Mouse (Mus musculus) cerebellum, adult 2 months (tissue): ENCODE results near the gene Taf1c. TPM values are rescaled to one million over a fixed set of nuclear protein-coding genes. Genes with fewer than 3 reads are reported as not detected.

Experiments
- DNase-seq, 2 experiments: peaks; one replicate each; pipeline ENCODE4 v3.0.0; 2021
- H3K27ac ChIP-seq: fragments of 200-500 bp; 2 replicates; pipeline ENCODE4 v1.5.1; 2012; ENCODE audit warnings: low read length, control low read depth, inconsistent platforms; ENCODE audit not compliant: insufficient read depth
- H3K27me3 ChIP-seq: fragments of 200-500 bp; 2 replicates; pipeline ENCODE4 v1.6.1; 2012; ENCODE audit warnings: inconsistent platforms, mild to moderate bottlenecking, low read length, moderate library complexity; ENCODE audit not compliant: control insufficient read depth, insufficient read depth
- H3K4me1 ChIP-seq: fragments of 200-500 bp; 2 replicates; pipeline ENCODE4 v1.6.1; 2011; ENCODE audit warnings: low read length; ENCODE audit not compliant: control insufficient read depth, insufficient read depth
- H3K4me3 ChIP-seq: fragments of 200-500 bp; replicated peaks from 2 replicates; pipeline ENCODE3; 2011; ENCODE audit warnings: mild to moderate bottlenecking, low read depth, low read length, control low read depth; ENCODE audit not compliant: insufficient read depth
- CTCF ChIP-seq: fragments of 200-500 bp; IDR thresholded peaks from 2 replicates; pipeline ENCODE4 v1.5.1; 2011; ENCODE audit warnings: low read depth, mild to moderate bottlenecking, control low read depth, low read length, moderate library complexity, borderline replicate concordance; ENCODE audit not compliant: insufficient read depth
- POLR2A ChIP-seq: fragments of 200-500 bp; IDR thresholded peaks from 2 replicates; pipeline ENCODE4 v1.6.1; 2011; ENCODE audit warnings: low read length, control low read depth, borderline replicate concordance; ENCODE audit not compliant: insufficient read depth
- WGBS: fragments of 180-500 bp; shearing (Covaris S2); methylation state at CpG from one replicate; pipeline ENCODE4 v1.1.7; 2018; 5-methylcytosine and 5-hydroxymethylcytosine counted together
- polyA plus RNA-seq: library from polyadenylated mRNA; depleted of rRNA; stranded (reverse); fragments of >200 nt; gene quantifications from 2 replicates; pipeline ENCODE4 v1.2.3, GENCODE M21; 2012

The Taf1c gene
- polyA plus RNA-seq, 1 experiment = 14.2 TPM

GRCm38 (mm10) chr8:119638261-119638660 is 33.2 kb upstream of the Taf1c start:
- Histone ChIP-seq H3K27ac (no peak overlapping the region), H3K27me3 (no peaks in the 10 kb centered on the region; the same call in 1 of the 2 replicates), H3K4me1 (no peaks in the 10 kb centered on the region; the same call in 1 of the 2 replicates), H3K4me3 (no peak overlapping the region)
- peak in 1 of 2 experiments; percentile 45 for DNase-seq
- 16% methylated on average over 6 of the region's 6 CpGs for WGBS
- TF ChIP-seq POLR2A (no peak), CTCF (no peak)

GRCm38 (mm10) chr8:119637381-119637780 is 32.4 kb upstream of the Taf1c start:
- WGBS = 81% methylated on average over 4 of the region's 4 CpGs
- no peak for TF ChIP-seq POLR2A
- TF ChIP-seq CTCF = no peak
- H3K4me3 ChIP-seq = no peak overlapping the region

GRCm38 (mm10) chr8:119636766-119637165 is 31.7 kb upstream of the Taf1c start:
- 74% methylated on average over 7 of the region's 7 CpGs for WGBS
- TF ChIP-seq POLR2A (no peak), CTCF (no peak)
- H3K27me3 ChIP-seq = no peaks in the 10 kb centered on the region; the same call in 1 of the 2 replicates
- no peak for DNase-seq
- H3K4me3 ChIP-seq = no peak overlapping the region
- H3K27ac ChIP-seq = no peak overlapping the region
- H3K4me1 ChIP-seq = no peaks in the 10 kb centered on the region; the same call in 1 of the 2 replicates

More at GRCm38 (mm10) chr8:119637381-119637780, 32.4 kb upstream of the Taf1c start:
- H3K27ac ChIP-seq = no peak overlapping the region
- no peaks in the 10 kb centered on the region; the same call in 1 of the 2 replicates for H3K4me1 ChIP-seq
- no peak for DNase-seq
- no peaks in the 10 kb centered on the region; the same call in 1 of the 2 replicates for H3K27me3 ChIP-seq

- Histone ChIP-seq H3K4me3 (no peak overlapping the region), H3K27me3 (no peaks in the 10 kb centered on the region; the same call in 1 of the 2 replicates), H3K4me1 (no peaks in the 10 kb centered on the region; the same call in 1 of the 2 replicates), H3K27ac (no peak overlapping the region)
- no peak for DNase-seq
- no peak for TF ChIP-seq CTCF
- TF ChIP-seq POLR2A = no peak
- WGBS = 39% methylated on average over 2 of the region's 2 CpGs
Measured at GRCm38 (mm10) chr8:119635958-119636357, 30.9 kb upstream of the Taf1c start.

GRCm38 (mm10) chr8:119635378-119635777 is 30.4 kb upstream of the Taf1c start, which contains the start of gene Kcng4:
TSS of gene Kcng4 (minus strand) at chr8:119635680.
- no peaks in the 10 kb centered on the region; the same call in 1 of the 2 replicates for H3K4me1 ChIP-seq
- TF ChIP-seq POLR2A (no peak), CTCF (no peak)
- peak in 1 of 2 experiments; percentile 30 for DNase-seq
- H3K4me3 ChIP-seq = no peak within 1 kb of the TSS
- H3K27me3 ChIP-seq = no peaks in the 10 kb centered on the region; the same call in 1 of the 2 replicates
- 5% methylated on average over 6 of the region's 6 CpGs for WGBS
- no peak within 1 kb of the TSS for H3K27ac ChIP-seq

- Histone ChIP-seq H3K27ac (no peak overlapping the region), H3K4me1 (no peaks in the 10 kb centered on the region; the same call in 1 of the 2 replicates), H3K27me3 (no peaks in the 10 kb centered on the region; the same call in 1 of the 2 replicates), H3K4me3 (no peak overlapping the region)
- WGBS = 7% methylated on average over 14 of the region's 14 CpGs
- TF ChIP-seq POLR2A (no peak), CTCF (no peak)
- DNase-seq = no peak
Measured at GRCm38 (mm10) chr8:119634616-119635336, 29.8 kb upstream of the Taf1c start.

- no peaks in the 10 kb centered on the region; the same call in 1 of the 2 replicates for H3K27me3 ChIP-seq
- no peaks in the 10 kb centered on the region for H3K4me1 ChIP-seq
- no peak for DNase-seq
- no peak overlapping the region for H3K4me3 ChIP-seq
- TF ChIP-seq POLR2A (no peak), CTCF (no peak)
- H3K27ac ChIP-seq = no peak overlapping the region
- WGBS = 53% methylated on average over 29 of the region's 29 CpGs
Measured at GRCm38 (mm10) chr8:119632909-119633308, 27.9 kb upstream of the Taf1c start.

GRCm38 (mm10) chr8:119632246-119632645 is 27.2 kb upstream of the Taf1c start:
- no peak for DNase-seq
- no peak overlapping the region for H3K27ac ChIP-seq
- 89% methylated on average over 9 of the region's 9 CpGs for WGBS
- H3K4me3 ChIP-seq = no peak overlapping the region
- H3K27me3 ChIP-seq = no peaks in the 10 kb centered on the region; the same call in 1 of the 2 replicates
- TF ChIP-seq CTCF (no peak), POLR2A (no peak)
- no peaks in the 10 kb centered on the region for H3K4me1 ChIP-seq
